Mouse (Mus musculus) heart, postnatal 4 days (tissue): Measurements from ENCODE around the gene Myrf. TPM values are rescaled to one million over a fixed set of nuclear protein-coding genes. Genes with fewer than 3 reads are reported as not detected.

Experiments used
- DNase-seq: peaks from one replicate; pipeline ENCODE4 v3.0.0; 2021
- total RNA-seq, 2 experiments: library from RNA; stranded (reverse); gene quantifications; 2 replicates each; pipeline ENCODE4 v1.2.3; 2021

The Myrf gene
- total RNA-seq, 2 experiments from 2014 or later, result 9.0 to 11.9 TPM

DNA sequence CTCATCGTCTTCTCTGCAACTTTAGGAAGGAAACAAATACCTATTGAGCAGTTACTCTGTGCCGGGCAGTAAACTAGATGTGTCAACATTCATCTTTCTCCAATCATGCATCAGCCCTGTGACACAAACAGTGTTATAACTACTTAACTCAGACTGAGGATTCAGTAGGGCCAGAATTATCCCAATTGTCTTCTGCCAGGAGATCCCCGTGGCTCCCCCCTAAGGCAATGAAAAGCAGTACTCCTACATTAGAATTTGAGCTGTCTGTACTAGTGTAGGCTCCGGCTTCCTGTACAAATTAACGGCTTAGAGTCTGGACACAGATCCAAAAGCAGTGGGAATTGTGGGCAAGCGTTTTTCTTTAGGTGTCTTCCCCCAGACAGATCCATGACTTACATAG lies 35.5 kb downstream of the Myrf start:
- DNase-seq, result no peak

- DNase-seq, result peak; percentile 54
Measured at GRCm38 (mm10) chr19:10204616-10205001, 35.9 kb downstream of the Myrf start.

DNA sequence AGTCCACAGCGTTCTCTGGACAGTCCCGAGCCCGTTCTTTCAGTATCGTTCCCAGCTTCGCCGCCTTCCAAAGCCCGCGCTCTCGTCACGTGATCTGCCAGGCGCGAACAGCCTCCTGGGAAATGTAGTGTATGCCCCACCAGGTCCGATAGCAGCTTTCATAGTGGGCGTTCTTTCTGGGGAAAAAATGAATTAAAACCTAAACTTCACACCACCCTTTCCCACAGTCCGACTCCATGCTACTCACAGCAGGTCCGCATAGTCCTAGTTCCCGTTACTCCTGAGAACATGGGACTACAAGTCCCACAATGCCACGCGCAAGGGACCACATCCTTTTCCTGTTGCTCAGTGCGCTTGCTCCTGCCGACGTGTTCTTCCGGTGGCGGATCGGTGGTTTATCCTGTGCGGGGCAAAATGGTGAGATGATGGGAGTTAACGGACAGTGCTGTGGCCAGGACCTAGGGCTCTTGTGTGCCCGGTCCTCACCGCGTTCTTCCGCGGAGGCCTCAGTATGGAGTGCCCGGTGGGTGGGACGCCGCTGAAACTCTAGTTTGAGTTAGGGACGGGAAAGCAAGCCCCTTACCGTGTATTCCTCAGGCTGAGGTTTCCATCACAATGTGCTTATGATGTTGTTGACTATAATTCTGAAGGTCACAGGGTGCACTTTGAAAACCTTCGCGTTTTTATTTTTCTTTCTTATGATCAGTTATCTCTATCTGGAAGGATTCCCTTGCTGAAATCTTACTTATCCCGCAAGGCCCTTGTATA lies 36.5 kb downstream of the Myrf start, which contains the start of the genes Tmem258 and Fen1:
Gene Tmem258 (plus strand): TSS at position 167 of the 768 bp plus-strand sequence.
Gene Fen1 (minus strand): TSS at position 322 of the 768 bp plus-strand sequence.
- peak; percentile 93 for DNase-seq

DNA sequence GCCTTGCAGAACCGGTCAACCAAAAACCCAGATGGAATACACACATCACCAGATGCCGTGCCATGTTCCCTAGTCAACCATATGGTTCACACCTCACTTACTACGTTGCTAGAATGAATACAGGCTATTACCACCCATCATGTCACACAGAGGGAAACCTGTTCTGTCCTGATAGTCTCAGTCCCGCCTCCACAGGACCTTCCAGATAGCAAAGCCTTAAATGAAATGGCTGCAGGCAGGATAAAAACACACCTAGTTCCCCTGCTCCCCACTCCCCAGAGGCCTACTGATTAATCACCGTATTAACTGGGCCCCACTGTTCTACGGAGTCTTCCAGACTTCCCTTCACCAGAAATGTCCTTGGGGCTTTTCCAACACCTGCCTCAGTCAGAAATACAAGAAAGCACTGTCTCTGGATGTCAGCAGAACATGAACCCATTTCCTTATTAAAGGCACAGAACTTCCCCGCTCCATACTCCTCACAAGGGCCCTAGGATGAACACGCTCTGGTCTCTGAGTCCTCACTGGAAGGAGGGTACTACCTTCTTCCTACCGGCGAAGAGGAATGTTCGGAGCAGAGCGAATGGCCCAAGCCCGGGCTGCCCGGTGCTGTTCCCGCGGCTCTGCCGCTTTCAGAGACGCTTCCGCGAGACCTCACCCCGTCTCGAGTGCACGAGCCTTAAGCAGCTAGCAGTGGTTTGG lies 37.3 kb downstream of the Myrf start:
- DNase-seq, result no peak

- peak; percentile 90 for DNase-seq
Measured at GRCm38 (mm10) chr19:10198723-10199122, 41.8 kb downstream of the Myrf start.

DNA sequence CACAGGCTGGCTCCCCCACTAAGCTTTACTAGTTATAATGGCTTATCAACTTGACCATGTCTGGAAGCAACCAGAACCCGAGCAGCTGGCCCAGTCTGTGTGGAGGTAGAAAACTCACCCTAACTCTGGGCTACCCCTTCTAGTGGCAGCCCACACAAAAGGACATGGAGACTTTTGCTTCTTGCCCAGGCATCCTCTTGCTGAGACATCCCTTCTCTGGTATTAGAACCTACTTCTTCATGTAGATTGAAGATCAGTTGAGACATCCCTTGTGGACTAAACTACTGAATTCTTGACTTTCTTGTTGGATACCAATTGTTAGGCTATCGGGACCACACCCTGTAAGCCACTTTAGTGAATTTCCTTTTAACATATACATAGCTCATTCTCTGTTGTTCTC lies 42.3 kb downstream of the Myrf start:
- DNase-seq, result no peak

DNA sequence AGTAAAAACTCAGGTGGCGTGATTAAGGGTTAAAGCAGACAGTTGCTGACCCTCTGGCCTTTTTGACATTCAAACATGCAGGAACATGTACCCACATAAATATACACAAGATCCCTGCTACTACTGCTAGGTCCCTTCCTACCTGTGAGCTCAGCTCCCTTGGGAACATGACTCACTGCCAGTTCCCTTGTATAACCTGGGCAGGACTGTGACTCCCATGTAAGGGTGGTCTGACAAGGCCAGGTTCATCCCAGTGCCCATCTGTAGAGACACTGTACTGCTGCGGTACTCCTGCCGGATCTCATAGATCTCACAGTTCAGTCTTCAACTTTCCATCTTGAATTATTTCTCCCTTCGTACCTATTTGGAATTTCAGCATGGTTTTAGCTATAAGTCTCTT lies 43.4 kb downstream of the Myrf start:
- DNase-seq, result no peak

- no peak for DNase-seq
Measured at GRCm38 (mm10) chr19:10195252-10195651, 45.3 kb downstream of the Myrf start.

DNA sequence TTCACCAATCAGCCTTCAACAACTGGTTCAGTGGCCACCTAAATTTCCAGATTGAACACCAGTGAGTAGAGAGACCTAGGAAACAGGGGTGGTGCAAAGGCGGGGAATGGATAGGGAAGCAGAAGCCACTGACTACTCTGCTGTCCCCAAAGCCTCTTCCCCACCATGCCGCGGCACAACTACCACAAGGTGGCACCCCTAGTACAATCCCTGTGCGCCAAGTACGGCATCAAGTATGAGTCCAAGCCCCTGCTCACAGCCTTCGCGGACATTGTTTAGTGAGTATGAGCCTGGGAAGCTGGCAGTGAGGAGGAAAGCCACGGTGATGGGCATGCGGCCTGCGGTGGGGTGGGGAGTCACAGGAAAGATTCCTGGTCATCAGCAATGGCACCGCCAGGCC lies 46.2 kb downstream of the Myrf start:
- DNase-seq, result no peak

DNA sequence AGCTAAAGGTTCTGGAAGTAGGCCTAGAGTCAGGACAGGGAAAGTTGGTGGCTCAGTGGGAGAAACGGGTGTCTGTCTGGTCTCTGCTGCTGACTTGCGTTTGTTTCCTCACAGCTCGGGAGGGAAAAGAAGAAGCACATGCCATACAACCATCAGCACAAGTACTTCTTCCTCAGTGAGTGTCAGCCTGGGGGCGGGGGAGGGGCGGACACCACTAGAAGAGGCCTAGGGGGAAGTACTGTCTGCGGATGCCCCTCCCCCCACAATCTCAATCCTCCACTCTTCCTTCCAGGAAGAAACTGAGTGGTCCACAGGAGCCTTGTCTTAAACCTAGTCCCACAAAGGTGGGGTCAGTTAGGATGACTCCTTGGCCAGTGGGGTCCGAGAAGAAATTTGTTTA lies 49.2 kb downstream of the Myrf start:
- no peak for DNase-seq

DNA sequence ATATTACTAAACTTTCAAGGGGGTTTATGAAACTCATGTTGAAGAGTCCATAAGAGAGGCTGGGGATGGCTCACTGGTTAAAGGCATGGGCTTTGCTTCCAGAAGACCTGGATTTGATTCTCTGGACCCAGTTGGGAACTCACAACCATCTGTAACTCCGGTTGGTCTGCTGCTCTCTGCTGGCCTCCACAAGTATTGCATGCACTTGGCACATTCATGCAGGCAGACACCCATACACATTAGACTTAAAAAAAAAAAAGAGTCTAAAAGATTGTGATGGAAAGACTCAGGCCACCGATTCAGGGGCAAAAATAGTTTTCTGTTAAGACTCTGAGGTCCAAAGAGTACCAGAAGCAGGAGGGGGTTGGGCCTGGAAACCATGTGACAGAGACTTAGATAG lies 49.8 kb downstream of the Myrf start:
- peak; percentile 86 for DNase-seq

DNA sequence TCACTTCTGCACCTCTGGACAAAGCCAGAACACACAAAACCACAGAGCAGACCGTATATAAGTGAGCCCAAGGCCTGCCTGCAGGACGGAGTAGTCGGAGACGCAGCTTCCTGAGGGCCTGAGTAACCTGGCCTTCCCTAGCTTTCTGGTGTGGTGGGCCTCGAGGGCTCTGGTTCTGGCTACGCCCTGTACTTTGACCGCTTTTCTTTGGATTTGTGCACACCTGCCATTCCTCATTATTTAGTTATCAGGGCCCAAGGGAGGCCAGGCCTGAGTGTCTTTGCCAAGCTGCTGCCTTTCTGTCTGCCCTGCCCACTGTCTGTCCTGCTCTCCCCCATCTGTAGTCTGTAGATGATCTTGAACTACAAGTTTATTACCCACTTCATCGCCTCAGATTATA lies 50.6 kb downstream of the Myrf start:
- DNase-seq, result no peak

- DNase-seq, result no peak
Measured at GRCm38 (mm10) chr19:10189022-10189421, 51.5 kb downstream of the Myrf start.

GRCm38 (mm10) chr19:10188281-10188811 lies 52.2 kb downstream of the Myrf start:
- DNase-seq, result no peak

GRCm38 (mm10) chr19:10186569-10186968 lies 54.0 kb downstream of the Myrf start:
- no peak for DNase-seq

DNA sequence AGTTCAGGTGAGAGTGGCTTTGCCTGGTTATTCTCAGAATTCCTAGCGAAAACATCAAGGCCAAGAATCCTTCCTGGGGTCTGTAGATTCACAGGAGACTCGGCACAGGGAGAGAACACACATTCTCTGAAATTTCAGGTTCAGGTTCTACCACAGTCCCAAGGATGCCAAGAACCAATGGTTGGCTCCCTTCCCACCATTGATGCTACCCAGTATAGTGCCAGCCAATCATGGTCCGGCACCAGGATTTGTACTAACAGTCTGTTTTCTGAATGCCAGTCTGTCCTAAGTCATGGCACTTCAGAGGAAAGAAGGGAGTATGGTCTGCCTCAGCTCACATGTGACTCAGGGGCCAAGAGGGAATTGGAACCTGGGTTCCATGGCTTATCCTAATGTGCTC lies 54.7 kb downstream of the Myrf start:
- no peak for DNase-seq

- DNase-seq, result peak; percentile 33
Measured at GRCm38 (mm10) chr19:10184096-10184495, 56.5 kb downstream of the Myrf start.

DNA sequence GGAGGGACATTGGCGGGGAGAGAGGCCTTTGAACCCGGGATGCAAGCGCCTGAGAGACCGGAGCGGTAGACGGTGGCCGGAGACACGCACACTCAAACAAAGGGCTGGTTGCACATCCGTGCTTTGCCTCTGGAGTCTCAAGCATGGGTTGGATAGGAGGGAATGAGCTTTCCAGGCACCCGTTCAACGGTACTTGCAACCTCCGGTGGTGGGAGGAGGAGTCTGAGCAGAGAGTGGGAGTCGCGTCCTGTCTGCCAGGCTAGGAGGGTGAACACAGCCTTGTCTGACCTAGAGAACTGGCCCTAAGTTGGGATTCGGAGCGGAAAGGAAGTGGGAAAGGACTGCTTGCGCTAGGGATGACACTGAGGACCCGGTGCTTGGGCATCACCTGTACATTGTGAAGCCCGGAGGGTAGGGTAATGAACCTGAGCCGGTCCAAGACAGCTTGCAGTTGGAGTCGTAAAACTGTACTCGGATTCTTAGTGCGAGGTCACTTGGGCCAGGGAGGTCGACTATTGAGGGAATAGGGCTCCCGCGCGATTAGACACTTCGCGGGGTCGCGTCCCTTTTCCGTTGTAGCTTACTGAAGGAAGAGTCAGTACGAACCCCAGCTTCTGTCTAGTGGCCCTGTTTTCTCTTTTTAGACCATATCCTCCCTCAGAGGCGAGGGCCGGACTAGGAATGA lies 57.1 kb downstream of the Myrf start:
- peak; percentile 77 for DNase-seq

- peak; percentile 96 for DNase-seq
Measured at GRCm38 (mm10) chr19:10182670-10183298, 57.8 kb downstream of the Myrf start, which contains the start of gene Fads1. Fads1 (plus strand) TSS chr19:10182888.

DNA sequence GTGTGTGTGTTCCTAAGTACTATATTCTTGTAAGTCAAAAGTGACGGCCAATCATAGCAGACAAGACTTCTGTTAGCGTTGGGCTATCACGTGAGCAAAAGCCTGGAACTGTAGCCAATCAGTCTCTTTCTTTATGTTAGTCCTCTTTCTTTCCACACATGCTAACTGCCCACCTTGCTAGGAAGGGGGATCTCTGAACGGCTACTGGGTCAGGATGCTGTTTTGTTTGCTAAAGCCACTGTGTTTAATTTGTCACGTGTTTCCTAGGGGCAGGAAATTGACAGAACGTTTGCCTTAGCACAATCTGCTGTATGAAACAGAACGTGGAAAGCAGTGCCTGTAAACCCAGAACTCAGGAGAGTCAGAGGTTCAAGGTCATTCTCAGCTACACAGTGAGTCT lies 58.4 kb downstream of the Myrf start:
- DNase-seq, result no peak

- DNase-seq, result no peak
Measured at GRCm38 (mm10) chr19:10181225-10181624, 59.3 kb downstream of the Myrf start.

DNA sequence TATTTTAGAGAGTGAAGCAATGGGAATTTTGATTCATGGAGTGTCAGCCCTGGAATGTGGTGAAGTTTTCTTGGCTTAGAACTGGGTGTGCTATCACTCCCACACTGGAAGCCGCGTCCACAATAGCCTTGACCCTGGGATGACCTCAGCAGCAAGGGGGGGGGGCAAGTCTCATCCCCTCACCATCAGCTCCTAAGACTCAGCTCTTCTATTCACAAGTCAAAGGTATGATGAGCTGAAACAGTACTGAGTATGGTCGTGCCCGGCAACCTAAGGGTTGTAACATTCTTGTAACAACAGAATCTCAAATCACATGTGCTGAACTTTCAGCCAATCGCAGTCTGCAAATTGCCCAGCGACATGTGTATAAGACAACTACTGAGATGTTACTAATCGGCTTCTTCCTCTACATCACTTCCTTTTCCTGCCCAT lies 63.6 kb downstream of the Myrf start:
- peak; percentile 27 for DNase-seq
